Mouse (Mus musculus): ENCODE measurements around the gene Arpp21.

GRCm38 (mm10) chr9:112180006-112180405, 55.7 kb downstream of the Arpp21 start:
- no peak for TF ChIP-seq GATA1 (IDR thresholded peaks at IDR 0.05; ENCODE audit: borderline replicate concordance, low read length)
- no peak for TF ChIP-seq CTCF (IDR thresholded peaks at IDR 0.05; ENCODE audit: low read depth, low read length)
- no peak for TF ChIP-seq TAL1 (conservative IDR thresholded peaks at IDR 0.05; ENCODE audit: low read depth, low read length)
- no peak for TF ChIP-seq POLR2AphosphoS5 (IDR thresholded peaks at IDR 0.05; ENCODE audit: insufficient replicate concordance, low read depth, low read length)
- TF ChIP-seq GATA2 (IDR thresholded peaks at IDR 0.05; ENCODE audit: borderline replicate concordance, low read depth, low read length), result no peak

Measured in G1E (cell line).